Mouse (Mus musculus) C2C12 (cell line): ENCODE measurements around the gene Myrf.

Experiments
- CEBPB ChIP-seq: IDR thresholded peaks from one replicate; pipeline ENCODE4 v1.6.1; 2011; ENCODE audit warnings: low read depth, mild to moderate bottlenecking, control low read depth, moderate library complexity
- CTCF ChIP-seq: IDR thresholded peaks from one replicate; pipeline ENCODE4 v1.5.1; 2011; ENCODE audit not compliant: control insufficient read depth, insufficient read depth, insufficient read length
- FOSL1 ChIP-seq: IDR thresholded peaks from one replicate; pipeline ENCODE4 v1.8.0; 2011; ENCODE audit warnings: mild to moderate bottlenecking, low read length; ENCODE audit not compliant: poor library complexity, insufficient read depth, severe bottlenecking
- MAX ChIP-seq: IDR thresholded peaks from one replicate; pipeline ENCODE4 v1.6.1; 2011; ENCODE audit warnings: mild to moderate bottlenecking, control low read depth
- MYOD1 ChIP-seq: IDR thresholded peaks from one replicate; pipeline ENCODE4 v1.6.1; 2011; ENCODE audit warnings: low read depth; ENCODE audit not compliant: control insufficient read depth, insufficient read length
- MYOG ChIP-seq: IDR thresholded peaks from one replicate; pipeline ENCODE4 v1.6.1; 2011; ENCODE audit not compliant: control insufficient read depth, insufficient read length; ENCODE audit errors: extremely low read depth
- USF1 ChIP-seq: IDR thresholded peaks from one replicate; pipeline ENCODE4 v1.6.1; 2011; ENCODE audit warnings: low read depth, mild to moderate bottlenecking, control low read depth, moderate library complexity

DNA sequence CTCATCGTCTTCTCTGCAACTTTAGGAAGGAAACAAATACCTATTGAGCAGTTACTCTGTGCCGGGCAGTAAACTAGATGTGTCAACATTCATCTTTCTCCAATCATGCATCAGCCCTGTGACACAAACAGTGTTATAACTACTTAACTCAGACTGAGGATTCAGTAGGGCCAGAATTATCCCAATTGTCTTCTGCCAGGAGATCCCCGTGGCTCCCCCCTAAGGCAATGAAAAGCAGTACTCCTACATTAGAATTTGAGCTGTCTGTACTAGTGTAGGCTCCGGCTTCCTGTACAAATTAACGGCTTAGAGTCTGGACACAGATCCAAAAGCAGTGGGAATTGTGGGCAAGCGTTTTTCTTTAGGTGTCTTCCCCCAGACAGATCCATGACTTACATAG is 35.5 kb downstream of the Myrf start:
- TF ChIP-seq MAX, result no peak
- no peak for TF ChIP-seq CTCF
- no peak for TF ChIP-seq USF1
- TF ChIP-seq MYOD1, result no peak
- no peak for TF ChIP-seq CEBPB
- no peak for TF ChIP-seq FOSL1
- no peak for TF ChIP-seq MYOG
